ENCODE assay signal across 30 mouse cellular contexts in the genomic region with DNA sequence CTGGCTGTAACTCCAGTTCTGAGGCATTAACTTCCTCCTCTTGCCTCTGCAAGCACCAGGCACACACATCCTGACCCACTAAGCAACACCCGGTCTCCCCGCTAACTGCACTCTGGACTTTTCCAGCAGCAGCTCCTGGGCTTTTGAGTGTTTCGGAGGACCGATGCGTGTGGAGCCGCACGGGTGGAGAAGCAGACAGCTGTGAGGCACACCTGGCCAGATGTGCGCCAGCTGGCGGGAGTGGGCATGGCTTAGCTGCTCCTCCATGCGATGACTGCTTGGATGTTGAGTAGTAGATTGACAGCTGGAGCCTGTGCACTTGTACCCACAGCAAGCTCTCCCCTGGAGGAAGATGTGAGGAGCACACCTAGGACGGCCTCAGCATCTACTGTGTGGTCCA. TPM values are rescaled to one million over a fixed set of nuclear protein-coding genes. Genes with fewer than 3 reads are reported as not detected.
A peak's percentile ranks its signal among the peaks of the same experiment; 100 is the strongest.
DNase-seq lines count a peak whose midpoint lies in the region; ATAC-seq and TF ChIP-seq lines count a peak whose summit lies in the region.
"Had no signal": no experiment of that assay in that cellular context is flagged by ENCODE, and none has a peak within 500 bp of the region (broad histone marks: within the 10 kb centered on the region; RNA-seq: fewer than 3 reads in every experiment).

No protein-coding gene starts in this region.

- no peak for TF ChIP-seq POLR2A in CH12.LX (IDR thresholded peaks at IDR 0.05; ENCODE audit: low read depth, low read length)

- no peak for TF ChIP-seq RAD21 in CH12.LX (IDR thresholded peaks at IDR 0.05; ENCODE audit: low read depth, low read length)

- TF ChIP-seq CTCF in CH12.LX (conservative IDR thresholded peaks at IDR 0.05 in 1 of 2, IDR thresholded peaks at IDR 0.05 in 1 of 2; ENCODE audit: low read depth in 2 of 2, low read length in 2 of 2): no peak

- peak; percentile 55 for DNase-seq in cerebellum, adult 9-10 months
- DNase-seq in cerebellum, postnatal 10 days: no peak
- DNase-seq in heart, postnatal 4 days: no peak
- DNase-seq in midbrain, embryonic 14.5 days: no peak
- no peak for DNase-seq in CH12.LX (ENCODE audit: extremely low read depth)
- no peak for DNase-seq in gastrocnemius, postnatal 4 days (ENCODE audit: low spot score in 2 of 2)
- DNase-seq: adrenal gland, adult 8-10 months; cerebellum, postnatal 14 days; embryo, embryonic 11 days; gastrocnemius, adult 2 months; gastrocnemius, postnatal 36 days; heart, postnatal 36 days; kidney, adult 18-20 months; layer of hippocampus, adult 9-11 months; liver; lung, adult 2 months; lung, postnatal 10 days; right cerebral cortex, adult 18-20 months; spleen, adult 18-20 months; thymus, postnatal 14 days had no signal

- H3K4me1 ChIP-seq in heart, embryonic 13.5 days: 0 out of 2 replicates have a peak, but pooled peaks cover 3% of the 10 kb centered on the region
- H3K4me1 ChIP-seq in midbrain, embryonic 14.5 days (ENCODE audit: control insufficient read depth, insufficient read depth, low read length): no peaks in the 10 kb centered on the region
- H3K4me1 ChIP-seq in midbrain, embryonic 15.5 days: peaks cover 6% of the 10 kb centered on the region
- peaks cover 4 to 10% of the 10 kb centered on the region in 2 experiments; a peak in 3 of 4 replicates for H3K4me1 ChIP-seq in CH12.LX (ENCODE audit: control insufficient read depth in 1 of 2, insufficient read depth in 2 of 2)
- H3K4me1 ChIP-seq: embryonic facial prominence, embryonic 13.5 days; heart, embryonic 10.5 days had no signal

- dilution Hi-C loops in CH12.LX (cut with MboI; ENCODE audit: extremely low pct_ligation_motif_present, extremely low pct_unique_long_range_greater_than_20kb, low sequenced_read_pairs): no loop called here

- in situ Hi-C loops in CH12.LX (cut with MboI; ENCODE audit: low pct_ligation_motif_present, low pct_unique_long_range_greater_than_20kb, low sequenced_read_pairs): loop anchor here (5.0 kb wide), 3 partner anchors 59 to 306 kb away; no protein-coding TSS in a partner anchor

- H3K27ac ChIP-seq in heart, embryonic 13.5 days (replicated peaks): no peak overlapping the region
- no peak overlapping the region for H3K27ac ChIP-seq in midbrain, embryonic 14.5 days (replicated peaks; ENCODE audit: low read depth, low read length)
- H3K27ac ChIP-seq in midbrain, embryonic 15.5 days: no peak overlapping the region
- no peak overlapping the region for H3K27ac ChIP-seq in CH12.LX (ENCODE audit: insufficient read depth, low read depth)
- H3K27ac ChIP-seq: embryonic facial prominence, embryonic 13.5 days; gastrocnemius, adult 2 months; heart, embryonic 10.5 days; liver, embryonic 14.5 days; macrophage; midbrain, embryonic 10.5 days had no signal

- WGBS in heart, embryonic 13.5 days: 79% methylated on average over 11 of the region's 11 CpGs
- 83% methylated on average over 11 of the region's 11 CpGs for WGBS in midbrain, embryonic 14.5 days
- WGBS in midbrain, embryonic 15.5 days: 87% methylated on average over 11 of the region's 11 CpGs

- H3K9ac ChIP-seq in heart, embryonic 13.5 days: peak overlapping the region; percentile 40; the same call in 1 of the 2 replicates
- 0 out of 2 replicates have a peak overlapping the region, but pooled peaks have one; percentile 12 for H3K9ac ChIP-seq in midbrain, embryonic 14.5 days (replicated peaks; ENCODE audit: low read length)
- H3K9ac ChIP-seq in midbrain, embryonic 15.5 days: no peak overlapping the region
- H3K9ac ChIP-seq in CH12.LX (ENCODE audit: insufficient read depth, low read depth): no peak overlapping the region
- H3K9ac ChIP-seq: embryonic facial prominence, embryonic 13.5 days; liver, embryonic 14.5 days had no signal

- no peaks in the 10 kb centered on the region; the same call in 1 of the 2 replicates for H3K9me3 ChIP-seq in heart, embryonic 13.5 days
- H3K9me3 ChIP-seq in midbrain, embryonic 14.5 days (ENCODE audit: control insufficient read depth, low read length): no peaks in the 10 kb centered on the region
- no peaks in the 10 kb centered on the region for H3K9me3 ChIP-seq in midbrain, embryonic 15.5 days
- peaks cover 9% of the 10 kb centered on the region for H3K9me3 ChIP-seq in CH12.LX (replicated peaks; ENCODE audit: low read length)
- H3K9me3 ChIP-seq: embryonic facial prominence, embryonic 13.5 days; heart, embryonic 10.5 days; midbrain, embryonic 10.5 days had no signal

- H3K36me3 ChIP-seq in heart, embryonic 13.5 days: no peaks in the 10 kb centered on the region
- no peaks in the 10 kb centered on the region for H3K36me3 ChIP-seq in midbrain, embryonic 14.5 days (ENCODE audit: control insufficient read depth, insufficient read depth, low read length)
- H3K36me3 ChIP-seq in midbrain, embryonic 15.5 days (replicated peaks): no peaks in the 10 kb centered on the region
- no peaks in the 10 kb centered on the region for H3K36me3 ChIP-seq in CH12.LX (replicated peaks in 1 of 2; ENCODE audit: control insufficient read depth in 1 of 2, insufficient read depth in 1 of 2, low read length in 1 of 2)
- H3K36me3 ChIP-seq: embryonic facial prominence, embryonic 13.5 days; heart, embryonic 10.5 days; midbrain, embryonic 10.5 days had no signal

- TF ChIP-seq EP300 in CH12.LX (IDR thresholded peaks at IDR 0.05; ENCODE audit: low read length): no peak

- peaks cover 3% of the 10 kb centered on the region; the same call in 1 of the 2 replicates for H3K27me3 ChIP-seq in heart, embryonic 13.5 days (replicated peaks)
- H3K27me3 ChIP-seq in midbrain, embryonic 14.5 days (ENCODE audit: control insufficient read depth, insufficient read depth, low read length): no peaks in the 10 kb centered on the region
- H3K27me3 ChIP-seq in midbrain, embryonic 15.5 days (replicated peaks): no peaks in the 10 kb centered on the region
- peaks cover 4% of the 10 kb centered on the region for H3K27me3 ChIP-seq in CH12.LX (replicated peaks)

- no peak overlapping the region for H3K4me3 ChIP-seq in heart, embryonic 13.5 days
- H3K4me3 ChIP-seq in midbrain, embryonic 14.5 days (replicated peaks; ENCODE audit: low read depth, low read length): no peak overlapping the region
- no peak overlapping the region for H3K4me3 ChIP-seq in midbrain, embryonic 15.5 days
- no peak overlapping the region for H3K4me3 ChIP-seq in CH12.LX (replicated peaks in 1 of 3; ENCODE audit: low read depth in 2 of 3, low read length in 2 of 3, poor library complexity in 1 of 3)
- H3K4me3 ChIP-seq: embryonic facial prominence, embryonic 13.5 days; erythroblast, embryonic 14.5 days; gastrocnemius, adult 2 months; heart, embryonic 10.5 days; midbrain, embryonic 10.5 days had no signal

- no peak overlapping the region for H3K4me2 ChIP-seq in heart, embryonic 13.5 days
- no peak overlapping the region for H3K4me2 ChIP-seq in midbrain, embryonic 14.5 days (ENCODE audit: low read length)
- H3K4me2 ChIP-seq in midbrain, embryonic 15.5 days: no peak overlapping the region
- H3K4me2 ChIP-seq in CH12.LX (ENCODE audit: insufficient read depth, low read depth, poor library complexity, severe bottlenecking): no peak overlapping the region
- H3K4me2 ChIP-seq: embryonic facial prominence, embryonic 13.5 days had no signal

- no peak for ATAC-seq in heart, embryonic 13.5 days (ENCODE audit: extremely low read depth, insufficient number of reproducible peaks, low FRiP score, low TSS enrichment)
- ATAC-seq in midbrain, embryonic 14.5 days (ENCODE audit: low FRiP score, low TSS enrichment): no peak
- no peak for ATAC-seq in midbrain, embryonic 15.5 days (replicated peaks)
- ATAC-seq: forebrain, embryonic 16.5 days; hindbrain, embryonic 16.5 days had no signal

- H3K79me2 ChIP-seq in CH12.LX (replicated peaks; ENCODE audit: control insufficient read depth, extremely low read depth, insufficient read depth, poor library complexity, severe bottlenecking): no peaks in the 10 kb centered on the region

TF ChIP-seq in CH12.LX, 34 proteins besides CTCF, POLR2A, EP300 and RAD21:
- TF ChIP-seq NELFE (IDR thresholded peaks at IDR 0.05; ENCODE audit: low read depth, low read length) (no peak), BHLHE40 (IDR thresholded peaks at IDR 0.05; ENCODE audit: low read depth, low read length) (0 out of 2 replicates have a peak, but pooled peaks have one; percentile 11), E2F4 (IDR thresholded peaks at IDR 0.05; ENCODE audit: insufficient replicate concordance, low read depth, low read length) (no peak), GABPA (IDR thresholded peaks at IDR 0.05; ENCODE audit: insufficient replicate concordance, low read depth, low read length) (no peak), TBP (conservative IDR thresholded peaks at IDR 0.05; ENCODE audit: low read depth, low read length) (no peak), POLR2AphosphoS2 (IDR thresholded peaks at IDR 0.05; ENCODE audit: low read depth, low read length) (no peak), USF1 (IDR thresholded peaks at IDR 0.05; ENCODE audit: low read depth, low read length) (no peak)

RNA-seq across cellular contexts. Expression of a gene that starts 33.1 kb away (rescaled TPM):
- polyA plus RNA-seq in heart, embryonic 13.5 days (2015; fragmentation: Nextera tagmentation; extraction: Ambion mirVana): 24.6 and 28.9 TPM in 2 replicates
- 10 to 100 TPM; 30.7 to 36.2 TPM for total RNA-seq in heart, postnatal 4 days (2021)
- polyA plus RNA-seq in midbrain, embryonic 14.5 days (2014; fragmentation: Nextera tagmentation; extraction: Ambion mirVana): not detected in 2 replicates
- 0.31 TPM in 2 replicates for polyA plus RNA-seq in midbrain, embryonic 15.5 days (2015; fragmentation: Nextera tagmentation; extraction: Ambion mirVana)
- total RNA-seq in CH12.LX (2012; rRNA removed) (31.4 and 46.4 TPM in 2 replicates), CH12.LX (2014; rRNA removed) (24.3 and 26.2 TPM in 2 replicates)
- 29.3 and 30.3 TPM in 2 replicates for polyA plus RNA-seq in CH12.LX (2012; ENCODE audit: insufficient read length, low read depth)
- total RNA-seq in gastrocnemius, postnatal 4 days (2021): 1 to 10 TPM; 2.5 to 3.4 TPM
- polyA plus RNA-seq: erythroblast, embryonic 14.5 days; macrophage; midbrain, embryonic 10.5 days had no signal

RNA-seq across cellular contexts. Expression of a gene that starts 42.7 kb away (rescaled TPM):
- polyA plus RNA-seq in heart, embryonic 13.5 days (2015; fragmentation: Nextera tagmentation; extraction: Ambion mirVana): 0.33 and 0.52 TPM in 2 replicates
- total RNA-seq in heart, postnatal 4 days (2021): under 1 TPM; 0.14 to 0.16 TPM
- 8.5 and 21.2 TPM in 2 replicates for polyA plus RNA-seq in midbrain, embryonic 14.5 days (2014; fragmentation: Nextera tagmentation; extraction: Ambion mirVana)
- polyA plus RNA-seq in midbrain, embryonic 15.5 days (2015; fragmentation: Nextera tagmentation; extraction: Ambion mirVana): 34.4 and 38.5 TPM in 2 replicates
- total RNA-seq in CH12.LX (2012; rRNA removed) (not detected in 2 replicates), CH12.LX (2014; rRNA removed) (not detected in 2 replicates)
- polyA plus RNA-seq in CH12.LX (2012; ENCODE audit: insufficient read length, low read depth): not detected in 2 replicates
- total RNA-seq in gastrocnemius, postnatal 4 days (2021): 1 to 10 TPM; 1.5 to 1.6 TPM
- total RNA-seq: heart, postnatal 36 days had no signal
- polyA plus RNA-seq: erythroblast, embryonic 14.5 days; macrophage had no signal

Comparison
In these comparisons a context has a peak if more than half of its experiments do, and no peak if none do; other contexts are left out.
1. H3K9ac ChIP-seq: peak in heart, embryonic 13.5 days (single experiment) and midbrain, embryonic 14.5 days (single experiment); none in midbrain, embryonic 15.5 days (single experiment) and CH12.LX (single experiment).
2. RNA of a gene that starts 33.1 kb away (polyA plus RNA-seq): 29.3 to 30.3 TPM in CH12.LX and 24.6 to 28.9 TPM in heart, embryonic 13.5 days; 0.31 TPM in midbrain, embryonic 15.5 days and not detected in midbrain, embryonic 14.5 days; every median in the first group is over 10 times any median in the second.